Comparison of ENCODE assay signal across 25 mouse cellular contexts in the genomic region with DNA sequence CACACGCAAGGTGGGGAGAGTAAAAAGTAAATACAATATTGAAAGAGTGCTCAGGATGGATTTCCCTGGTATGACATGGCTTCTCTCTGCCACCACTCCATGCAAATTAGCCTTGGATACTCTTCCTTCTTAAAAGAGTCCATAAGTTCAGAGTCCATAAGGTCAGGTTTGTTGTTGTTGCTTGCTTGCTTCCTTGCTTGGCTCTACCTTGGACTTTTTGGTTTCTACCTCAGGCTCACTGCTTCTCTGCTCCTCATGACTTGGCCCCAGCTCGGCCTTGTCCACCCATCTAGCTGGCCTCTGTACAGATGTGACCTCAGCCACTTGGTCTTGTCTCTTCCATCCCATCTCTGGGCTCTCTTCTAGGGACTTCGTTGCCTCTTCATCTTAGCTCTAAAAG.
DNase-seq lines count a peak whose midpoint lies in the region; ATAC-seq and TF ChIP-seq lines count a peak whose summit lies in the region.
"Had no signal": no experiment of that assay in that cellular context is flagged by ENCODE, and none has a peak within 500 bp of the region (broad histone marks: within the 10 kb centered on the region; RNA-seq: fewer than 3 reads in every experiment).

No protein-coding gene starts in this region.

- DNase-seq in kidney, adult 11 months: peak; percentile 37
- no peak for DNase-seq in kidney, postnatal 4 days
- peak; percentile 74 for DNase-seq in kidney, adult 9 months
- peak; percentile 4 for DNase-seq in thymus, postnatal 4 days
- DNase-seq in thymus, adult 2 months: no peak
- DNase-seq in forebrain, embryonic 10.5 days (ENCODE audit: extremely low spot score, low spot score): no peak
- DNase-seq: adrenal gland, adult 2 months; adrenal gland, postnatal 14 days; cerebellum, adult 11 months; cerebellum, adult 2 months; cerebellum, adult 9-11 months; cerebellum, postnatal 25 days; gastrocnemius, postnatal 10 days; gastrocnemius, postnatal 36 days; heart, adult 2 months had no signal

- no peak overlapping the region for H3K4me3 ChIP-seq in kidney, embryonic 16.5 days (ENCODE audit: low read length)
- H3K4me3 ChIP-seq in thymus, adult 2 months (ENCODE audit: control insufficient read depth, insufficient read depth, low read length): no peak overlapping the region
- H3K4me3 ChIP-seq in forebrain, embryonic 10.5 days: no peak overlapping the region
- H3K4me3 ChIP-seq: embryonic facial prominence, embryonic 12.5 days; embryonic facial prominence, embryonic 15.5 days; forebrain, embryonic 12.5 days; forebrain, embryonic 15.5 days; heart, adult 2 months; hindbrain, embryonic 10.5 days; hindbrain, embryonic 13.5 days had no signal

- no peak for TF ChIP-seq POLR2A in thymus, adult 2 months (IDR thresholded peaks at IDR 0.05; ENCODE audit: control insufficient read depth, extremely low read depth, insufficient read depth, low read length, poor library complexity)

- no peaks in the 10 kb centered on the region for H3K36me3 ChIP-seq in kidney, embryonic 16.5 days (ENCODE audit: insufficient read depth, low read length)
- H3K36me3 ChIP-seq in thymus, adult 2 months (ENCODE audit: control insufficient read depth, insufficient read depth, low read length): no peaks in the 10 kb centered on the region
- no peaks in the 10 kb centered on the region for H3K36me3 ChIP-seq in forebrain, embryonic 10.5 days (replicated peaks)
- H3K36me3 ChIP-seq: embryonic facial prominence, embryonic 12.5 days; embryonic facial prominence, embryonic 15.5 days; forebrain, embryonic 12.5 days; forebrain, embryonic 15.5 days; hindbrain, embryonic 10.5 days; hindbrain, embryonic 13.5 days had no signal

- no peak for ATAC-seq in kidney, embryonic 16.5 days (ENCODE audit: low FRiP score, low TSS enrichment)
- ATAC-seq: CD4-positive, CD25-positive, alpha-beta regulatory T cell, adult 4 months; forebrain, embryonic 15.5 days; hindbrain, embryonic 16.5 days had no signal

- H3K27ac ChIP-seq in kidney, embryonic 16.5 days (ENCODE audit: low read length): no peak overlapping the region
- no peak overlapping the region for H3K27ac ChIP-seq in thymus, adult 2 months (ENCODE audit: control insufficient read depth, insufficient read depth, low read length)
- H3K27ac ChIP-seq in forebrain, embryonic 10.5 days: no peak overlapping the region
- H3K27ac ChIP-seq: embryonic facial prominence, embryonic 12.5 days; embryonic facial prominence, embryonic 15.5 days; forebrain, embryonic 12.5 days; forebrain, embryonic 15.5 days; heart, adult 2 months; hindbrain, embryonic 10.5 days; hindbrain, embryonic 13.5 days had no signal

- H3K4me2 ChIP-seq in kidney, embryonic 16.5 days (replicated peaks; ENCODE audit: low read depth, low read length): no peak overlapping the region
- H3K4me2 ChIP-seq: embryonic facial prominence, embryonic 12.5 days; embryonic facial prominence, embryonic 15.5 days; forebrain, embryonic 12.5 days; forebrain, embryonic 15.5 days; heart, embryonic 11.5 days; hindbrain, embryonic 13.5 days had no signal

- no peak for TF ChIP-seq CTCF in thymus, adult 2 months (IDR thresholded peaks at IDR 0.05; ENCODE audit: borderline replicate concordance, control insufficient read depth, extremely low read depth, insufficient read depth, low read length, poor library complexity)

- H3K9ac ChIP-seq in kidney, embryonic 16.5 days (replicated peaks; ENCODE audit: low read length): no peak overlapping the region
- H3K9ac ChIP-seq: embryonic facial prominence, embryonic 12.5 days; embryonic facial prominence, embryonic 15.5 days; forebrain, embryonic 12.5 days; forebrain, embryonic 15.5 days; hindbrain, embryonic 13.5 days had no signal

- H3K4me1 ChIP-seq in kidney, embryonic 16.5 days (ENCODE audit: insufficient read depth, low read length): no peaks in the 10 kb centered on the region
- H3K4me1 ChIP-seq in thymus, adult 2 months (replicated peaks; ENCODE audit: control insufficient read depth, insufficient read depth, low read length): peaks cover 19% of the 10 kb centered on the region
- no peaks in the 10 kb centered on the region for H3K4me1 ChIP-seq in forebrain, embryonic 10.5 days
- H3K4me1 ChIP-seq: embryonic facial prominence, embryonic 12.5 days; forebrain, embryonic 12.5 days; hindbrain, embryonic 10.5 days; hindbrain, embryonic 13.5 days had no signal

- H3K9me3 ChIP-seq in kidney, embryonic 16.5 days (ENCODE audit: low read length): no peaks in the 10 kb centered on the region
- H3K9me3 ChIP-seq in forebrain, embryonic 10.5 days: no peaks in the 10 kb centered on the region
- H3K9me3 ChIP-seq: embryonic facial prominence, embryonic 12.5 days; embryonic facial prominence, embryonic 15.5 days; forebrain, embryonic 12.5 days; forebrain, embryonic 15.5 days; hindbrain, embryonic 10.5 days; hindbrain, embryonic 13.5 days had no signal

- WGBS in kidney, embryonic 16.5 days: 85% methylated on average over 3 of the region's 3 CpGs
- 88% methylated on average over 3 of the region's 3 CpGs for WGBS in thymus, adult 2 months
- 89% methylated on average over 3 of the region's 3 CpGs for WGBS in forebrain, embryonic 10.5 days

- no peaks in the 10 kb centered on the region for H3K27me3 ChIP-seq in kidney, embryonic 16.5 days (ENCODE audit: insufficient read depth, low read length)
- no peaks in the 10 kb centered on the region; the same call in 1 of the 2 replicates for H3K27me3 ChIP-seq in thymus, adult 2 months (ENCODE audit: control insufficient read depth, insufficient read depth, low read length)
- no peaks in the 10 kb centered on the region for H3K27me3 ChIP-seq in forebrain, embryonic 10.5 days (ENCODE audit: poor library complexity, severe bottlenecking)
- H3K27me3 ChIP-seq: embryonic facial prominence, embryonic 12.5 days; embryonic facial prominence, embryonic 15.5 days; forebrain, embryonic 12.5 days; forebrain, embryonic 15.5 days; hindbrain, embryonic 13.5 days had no signal

Comparison
In these comparisons a context has a peak if more than half of its experiments do, and no peak if none do; other contexts are left out.
1. DNase-seq: peak in kidney, adult 11 months (single experiment), kidney, adult 9 months (single experiment) and thymus, postnatal 4 days (single experiment); none in kidney, postnatal 4 days (0 of 2), thymus, adult 2 months (single experiment) and forebrain, embryonic 10.5 days (single experiment).